Mouse (Mus musculus): ENCODE data around the gene Cfb.

DNA sequence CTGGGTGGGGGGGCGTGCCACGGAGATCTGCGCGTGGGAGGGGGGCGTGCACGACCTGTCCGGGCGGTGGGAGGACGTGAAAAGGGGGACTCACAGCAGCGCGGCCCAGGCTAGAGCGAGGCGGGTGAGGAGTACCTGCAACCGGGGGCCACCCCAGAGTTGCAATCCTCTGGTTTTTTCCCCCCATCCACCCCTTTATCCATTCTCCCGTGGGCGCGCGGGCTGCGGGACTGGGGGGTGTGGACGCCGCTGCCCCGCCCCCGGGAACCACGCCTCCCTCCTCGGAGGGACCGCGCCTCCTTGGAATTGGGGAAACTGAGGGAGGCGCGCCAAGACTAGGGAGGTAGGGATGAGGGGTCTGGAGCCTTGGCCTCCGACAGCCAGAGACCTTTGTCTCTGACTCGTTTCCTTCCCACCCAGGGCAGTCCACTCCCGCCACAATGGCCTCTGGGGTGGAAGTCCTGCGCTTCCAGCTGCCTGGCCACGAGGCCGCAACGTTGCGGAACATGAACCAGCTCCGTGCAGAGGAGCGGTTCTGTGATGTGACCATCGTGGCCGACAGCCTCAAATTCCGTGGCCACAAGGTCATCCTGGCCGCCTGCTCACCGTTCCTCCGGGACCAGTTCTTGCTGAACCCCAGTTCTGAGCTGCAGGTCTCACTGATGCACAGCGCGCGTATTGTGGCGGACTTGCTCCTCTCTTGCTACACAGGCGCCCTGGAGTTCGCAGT is 32.6 kb upstream of the Cfb start:
- TF ChIP-seq EP300 (IDR thresholded peaks at IDR 0.05; ENCODE audit: low read depth): no peak
- TF ChIP-seq CTCF (IDR thresholded peaks at IDR 0.05; ENCODE audit: low read depth): no peak

Data from heart, postnatal 0 days (tissue).